Mouse (Mus musculus): Measurements from ENCODE around the gene Tox4. TPM values are rescaled to one million over a fixed set of nuclear protein-coding genes. Genes with fewer than 3 reads are reported as not detected.
"Not testable (repeated sequence)": the region's sequence is repeated elsewhere in the genome, so short reads cannot be mapped to it uniquely, and the experiment has no call there.

Tox4 gene
- polyA plus RNA-seq, 1 experiment from 2014 or later: 28.8 TPM

DNA sequence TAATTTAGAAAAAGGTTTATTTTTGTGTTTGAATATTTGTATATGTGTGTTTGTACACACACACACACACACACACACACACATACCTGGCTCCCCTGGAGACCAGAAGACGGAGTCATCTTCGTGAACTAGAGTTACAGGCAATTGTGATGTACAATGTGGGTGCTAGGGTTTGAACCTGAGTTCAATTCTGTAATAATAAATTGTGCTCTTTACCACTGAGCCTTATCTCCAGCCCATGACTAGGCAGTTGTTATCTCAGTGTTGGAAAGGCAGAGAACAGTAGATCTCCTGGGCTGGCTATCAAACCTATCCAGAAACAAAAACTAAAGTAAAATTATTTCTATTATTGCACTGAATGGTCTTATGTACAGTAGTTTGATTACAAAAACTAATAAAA lies 27.2 kb downstream of the Tox4 start:
- Histone ChIP-seq H3K27me3 (ENCODE audit: control insufficient read depth, insufficient read depth, low read length) (no peaks in the 10 kb centered on the region), H3K9ac (ENCODE audit: low read length) (no peak overlapping the region), H3K4me2 (ENCODE audit: low read depth, low read length) (no peak overlapping the region), H3K27ac (ENCODE audit: low read length) (no peak overlapping the region), H3K9me3 (replicated peaks; ENCODE audit: control insufficient read depth, low read length) (no peaks in the 10 kb centered on the region; the same call in 1 of the 2 replicates), H3K36me3 (ENCODE audit: control insufficient read depth, insufficient read depth) (peaks cover 3% of the 10 kb centered on the region), H3K4me1 (ENCODE audit: control insufficient read depth, insufficient read depth, low read length) (peaks cover 6% of the 10 kb centered on the region), H3K4me3 (ENCODE audit: low read length) (no peak overlapping the region)
- no peak for ATAC-seq (replicated peaks; ENCODE audit: extremely low read depth, insufficient read depth, low FRiP score)
- 94% methylated on average over 2 of the region's 2 CpGs for WGBS

DNA sequence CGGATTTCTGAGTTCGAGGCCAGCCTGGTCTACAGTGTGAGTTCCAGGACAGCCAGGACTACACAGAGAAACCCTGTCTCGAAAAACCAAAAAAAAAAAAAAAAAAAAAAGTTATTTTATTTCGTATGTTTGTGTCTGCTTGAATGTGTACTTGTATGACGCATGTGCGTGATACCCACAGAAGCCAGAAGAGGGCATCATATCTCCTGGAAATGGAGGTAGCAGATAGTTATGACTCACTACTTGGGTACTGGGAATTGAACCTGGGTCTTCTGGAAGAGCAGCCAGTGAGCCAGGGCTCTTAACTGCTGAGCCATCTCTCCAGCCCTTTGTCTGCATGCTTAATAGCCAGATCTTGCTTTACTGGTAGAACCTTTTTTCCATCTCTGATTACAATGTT lies 31.4 kb downstream of the Tox4 start:
- not testable (repeated sequence) for H3K4me2 ChIP-seq (ENCODE audit: low read depth, low read length); H3K27ac ChIP-seq (ENCODE audit: low read length); ATAC-seq (replicated peaks; ENCODE audit: extremely low read depth, insufficient read depth, low FRiP score); H3K9ac ChIP-seq (ENCODE audit: low read length); H3K4me1 ChIP-seq (ENCODE audit: control insufficient read depth, insufficient read depth, low read length); H3K4me3 ChIP-seq (ENCODE audit: low read length); H3K27me3 ChIP-seq (ENCODE audit: control insufficient read depth, insufficient read depth, low read length); H3K9me3 ChIP-seq (replicated peaks; ENCODE audit: control insufficient read depth, low read length)
- WGBS: 96% methylated on average over 5 of the region's 6 CpGs
- peaks cover 24% of the 10 kb centered on the region for H3K36me3 ChIP-seq (ENCODE audit: control insufficient read depth, insufficient read depth)

DNA sequence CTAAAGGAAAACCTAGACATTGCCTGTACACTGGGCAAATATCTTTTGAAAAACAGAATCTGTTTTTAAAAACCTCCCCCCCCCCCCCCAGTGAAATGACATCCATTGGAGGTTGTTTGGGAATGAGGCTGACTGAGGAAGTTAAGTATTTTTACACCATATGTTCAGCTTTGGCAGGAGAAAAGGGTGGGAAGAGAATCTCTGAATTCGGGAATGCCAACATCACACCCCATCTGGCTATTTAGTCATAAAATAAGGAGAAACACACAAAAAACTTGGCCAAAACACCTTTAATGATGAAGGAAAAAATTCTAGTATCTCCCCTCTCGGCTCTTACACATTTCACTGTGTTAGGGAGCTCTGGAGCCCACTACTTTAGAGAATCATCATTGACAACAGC lies 32.0 kb downstream of the Tox4 start:
- no peak for ATAC-seq (replicated peaks; ENCODE audit: extremely low read depth, insufficient read depth, low FRiP score)
- WGBS: 86% methylated on average over 2 of the region's 2 CpGs
- H3K36me3 ChIP-seq (ENCODE audit: control insufficient read depth, insufficient read depth): peaks cover 24% of the 10 kb centered on the region

DNA sequence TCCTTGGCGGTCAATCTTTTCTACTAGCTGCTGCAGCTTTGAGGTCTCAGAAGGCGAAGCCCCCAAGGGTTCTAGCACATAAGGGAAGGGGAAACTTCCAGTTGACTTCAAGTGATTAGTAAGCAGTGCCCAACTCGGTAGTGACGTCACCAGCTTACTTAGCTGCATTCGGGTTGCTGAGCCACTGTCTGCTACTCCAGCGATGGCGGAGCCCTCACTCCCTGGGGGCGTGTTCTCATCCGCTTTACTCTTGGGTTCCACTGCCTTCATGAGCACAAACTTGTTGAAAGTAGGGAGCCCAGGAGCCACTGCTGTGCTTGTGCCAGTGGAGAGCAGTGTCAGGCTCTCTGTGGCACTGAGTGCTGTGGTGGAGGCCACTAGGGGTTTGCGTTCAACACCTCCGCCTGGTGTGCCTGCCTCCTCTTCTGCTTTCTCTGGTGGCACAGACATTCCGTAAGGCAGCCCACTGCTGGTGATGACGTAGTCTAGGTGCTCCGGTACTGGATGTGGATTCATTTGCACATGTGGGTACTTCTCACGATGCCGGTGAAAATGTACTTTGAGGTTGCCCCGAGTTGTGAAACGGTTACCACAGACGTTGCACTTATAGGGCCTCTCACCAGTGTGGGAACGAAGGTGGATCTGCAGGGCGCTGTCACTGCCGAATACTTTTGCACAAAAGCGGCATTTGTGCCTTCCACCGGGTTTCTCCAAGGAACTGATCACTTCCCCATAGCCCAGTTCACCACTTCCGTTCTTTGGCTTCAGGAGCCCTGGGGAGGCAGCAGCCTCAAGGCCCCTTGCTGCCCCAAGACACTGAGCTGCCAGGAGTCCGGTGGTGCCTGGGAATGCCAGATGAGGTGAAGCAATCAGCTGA lies 35.2 kb downstream of the Tox4 start:
- H3K4me2 ChIP-seq (ENCODE audit: low read depth, low read length): peak overlapping the region; percentile 1; the same call in 1 of the 2 replicates
- no peak overlapping the region for H3K4me3 ChIP-seq (ENCODE audit: low read length)
- peaks cover 9% of the 10 kb centered on the region for H3K4me1 ChIP-seq (ENCODE audit: control insufficient read depth, insufficient read depth, low read length)
- no peak overlapping the region for H3K9ac ChIP-seq (ENCODE audit: low read length)
- no peak for ATAC-seq (replicated peaks; ENCODE audit: extremely low read depth, insufficient read depth, low FRiP score)
- H3K9me3 ChIP-seq (replicated peaks; ENCODE audit: control insufficient read depth, low read length): no peaks in the 10 kb centered on the region; the same call in 1 of the 2 replicates
- no peak overlapping the region for H3K27ac ChIP-seq (ENCODE audit: low read length)
- WGBS: 78% methylated on average over 26 of the region's 26 CpGs
- no peaks in the 10 kb centered on the region for H3K27me3 ChIP-seq (ENCODE audit: control insufficient read depth, insufficient read depth, low read length)
- H3K36me3 ChIP-seq (ENCODE audit: control insufficient read depth, insufficient read depth): peaks cover 24% of the 10 kb centered on the region

More for the DNA sequence above, 32.0 kb downstream of the Tox4 start:
- Histone ChIP-seq H3K4me1 (ENCODE audit: control insufficient read depth, insufficient read depth, low read length) (peaks cover 4% of the 10 kb centered on the region), H3K9me3 (replicated peaks; ENCODE audit: control insufficient read depth, low read length) (no peaks in the 10 kb centered on the region; the same call in 1 of the 2 replicates), H3K4me3 (ENCODE audit: low read length) (no peak overlapping the region), H3K4me2 (ENCODE audit: low read depth, low read length) (no peak overlapping the region), H3K9ac (ENCODE audit: low read length) (no peak overlapping the region), H3K27ac (ENCODE audit: low read length) (no peak overlapping the region), H3K27me3 (ENCODE audit: control insufficient read depth, insufficient read depth, low read length) (no peaks in the 10 kb centered on the region)

DNA sequence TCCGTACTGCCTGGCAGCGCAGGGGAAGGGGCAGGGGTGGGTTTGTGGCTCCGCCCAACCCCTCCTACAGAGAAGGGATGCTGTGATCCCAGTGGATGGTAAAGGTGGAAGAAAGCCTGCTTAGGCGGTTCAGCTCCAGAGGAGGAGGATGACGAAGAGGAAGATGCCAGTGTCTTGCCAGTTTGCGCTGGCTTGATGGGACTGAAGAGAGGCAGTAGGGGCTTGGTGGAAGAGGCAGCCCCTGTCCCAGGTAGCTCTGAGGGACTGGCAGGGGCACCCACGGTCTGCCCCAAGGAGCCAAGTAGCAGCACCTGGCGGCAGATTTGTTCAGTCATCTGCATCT lies 35.8 kb downstream of the Tox4 start:
- Histone ChIP-seq H3K9me3 (replicated peaks; ENCODE audit: control insufficient read depth, low read length) (no peaks in the 10 kb centered on the region; the same call in 1 of the 2 replicates), H3K36me3 (ENCODE audit: control insufficient read depth, insufficient read depth) (peaks cover 24% of the 10 kb centered on the region), H3K4me1 (ENCODE audit: control insufficient read depth, insufficient read depth, low read length) (peaks cover 9% of the 10 kb centered on the region), H3K27me3 (ENCODE audit: control insufficient read depth, insufficient read depth, low read length) (no peaks in the 10 kb centered on the region), H3K27ac (ENCODE audit: low read length) (no peak overlapping the region), H3K4me3 (ENCODE audit: low read length) (no peak overlapping the region; the same call in 1 of the 2 replicates), H3K9ac (ENCODE audit: low read length) (no peak overlapping the region), H3K4me2 (ENCODE audit: low read depth, low read length) (peak overlapping the region; percentile 91; the same call in 1 of the 2 replicates)
- no peak for ATAC-seq (replicated peaks; ENCODE audit: extremely low read depth, insufficient read depth, low FRiP score)
- WGBS: 59% methylated on average over 8 of the region's 8 CpGs

DNA sequence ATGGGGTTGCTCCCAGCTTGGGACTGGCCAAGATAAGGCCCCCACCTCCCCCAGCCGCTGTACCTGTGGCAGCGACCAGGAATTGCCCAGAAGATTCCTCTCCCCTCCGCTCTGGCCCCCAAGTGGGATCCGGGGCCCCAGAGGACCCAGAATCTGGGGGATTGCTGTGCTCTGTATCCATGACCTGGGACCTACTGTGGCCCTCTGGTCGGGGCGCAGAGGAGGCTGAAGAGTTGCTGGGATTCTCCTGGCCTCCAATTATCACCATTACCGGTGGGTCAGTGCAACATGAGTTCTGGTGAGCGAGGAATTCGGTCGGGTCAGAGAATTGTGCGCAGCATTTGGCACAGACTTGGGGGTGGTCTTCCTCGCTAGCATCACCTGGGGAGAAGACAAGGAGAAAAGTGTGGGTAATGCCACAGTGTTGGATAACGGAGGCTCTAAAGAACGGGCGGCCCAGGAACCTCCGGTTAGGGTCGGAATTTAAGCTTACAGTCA lies 36.4 kb downstream of the Tox4 start:
- whole genome bisulfite sequencing: 7% methylated on average over 17 of the region's 17 CpGs
- Histone ChIP-seq H3K4me3 (ENCODE audit: low read length) (peak overlapping the region; percentile 94), H3K9ac (ENCODE audit: low read length) (peak overlapping the region; percentile 91), H3K36me3 (ENCODE audit: control insufficient read depth, insufficient read depth) (peaks cover 23% of the 10 kb centered on the region), H3K4me1 (ENCODE audit: control insufficient read depth, insufficient read depth, low read length) (peaks cover 9% of the 10 kb centered on the region), H3K9me3 (replicated peaks; ENCODE audit: control insufficient read depth, low read length) (no peaks in the 10 kb centered on the region; the same call in 1 of the 2 replicates), H3K4me2 (ENCODE audit: low read depth, low read length) (peak overlapping the region; percentile 91), H3K27ac (ENCODE audit: low read length) (no peak overlapping the region), H3K27me3 (ENCODE audit: control insufficient read depth, insufficient read depth, low read length) (no peaks in the 10 kb centered on the region)
- no peak for ATAC-seq (replicated peaks; ENCODE audit: extremely low read depth, insufficient read depth, low FRiP score)

DNA sequence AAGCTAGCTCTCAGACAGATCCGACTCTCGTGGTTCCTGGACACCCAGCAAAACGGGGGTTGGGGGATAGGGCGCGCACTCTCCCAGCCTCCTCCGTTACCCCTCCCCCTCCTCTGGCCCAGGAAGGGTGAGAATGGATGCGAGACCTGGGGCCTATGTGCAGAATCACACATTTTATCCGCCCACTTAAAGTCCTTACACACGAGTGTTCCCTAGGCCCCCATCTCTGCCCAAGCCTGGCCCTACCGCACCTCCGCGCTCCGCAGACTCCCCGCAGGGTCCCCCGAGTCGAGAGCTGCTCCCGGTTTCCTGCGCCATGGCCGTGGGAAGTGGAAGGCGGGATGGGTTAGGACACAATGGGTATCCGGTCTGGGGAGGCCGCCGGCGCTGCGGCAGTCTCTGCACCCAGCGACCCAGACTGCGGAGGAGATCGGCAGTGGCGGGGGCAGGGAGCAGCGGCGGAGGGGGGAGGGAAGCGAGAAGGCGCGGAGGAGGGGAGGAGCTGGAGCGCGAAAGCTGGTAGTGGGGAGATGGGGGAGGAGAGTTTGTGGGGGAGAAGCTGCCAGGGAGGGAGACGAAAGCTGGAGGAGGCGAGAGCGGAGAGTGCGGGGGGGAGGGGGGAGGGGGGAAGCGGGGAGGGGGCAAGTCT lies 37.0 kb downstream of the Tox4 start:
- H3K9me3 ChIP-seq (replicated peaks; ENCODE audit: control insufficient read depth, low read length): no peaks in the 10 kb centered on the region
- whole genome bisulfite sequencing: 1% methylated on average over 34 of the region's 41 CpGs
- H3K36me3 ChIP-seq (ENCODE audit: control insufficient read depth, insufficient read depth): peaks cover 20% of the 10 kb centered on the region
- H3K27me3 ChIP-seq (ENCODE audit: control insufficient read depth, insufficient read depth, low read length): no peaks in the 10 kb centered on the region
- peak overlapping the region; percentile 94 for H3K4me3 ChIP-seq (ENCODE audit: low read length)
- ATAC-seq (replicated peaks; ENCODE audit: extremely low read depth, insufficient read depth, low FRiP score): peak; percentile 75
- H3K4me1 ChIP-seq (ENCODE audit: control insufficient read depth, insufficient read depth, low read length): peaks cover 9% of the 10 kb centered on the region
- peak overlapping the region; percentile 91 for H3K4me2 ChIP-seq (ENCODE audit: low read depth, low read length)
- H3K27ac ChIP-seq (ENCODE audit: low read length): peak overlapping the region; percentile 79
- H3K9ac ChIP-seq (ENCODE audit: low read length): peak overlapping the region; percentile 91

DNA sequence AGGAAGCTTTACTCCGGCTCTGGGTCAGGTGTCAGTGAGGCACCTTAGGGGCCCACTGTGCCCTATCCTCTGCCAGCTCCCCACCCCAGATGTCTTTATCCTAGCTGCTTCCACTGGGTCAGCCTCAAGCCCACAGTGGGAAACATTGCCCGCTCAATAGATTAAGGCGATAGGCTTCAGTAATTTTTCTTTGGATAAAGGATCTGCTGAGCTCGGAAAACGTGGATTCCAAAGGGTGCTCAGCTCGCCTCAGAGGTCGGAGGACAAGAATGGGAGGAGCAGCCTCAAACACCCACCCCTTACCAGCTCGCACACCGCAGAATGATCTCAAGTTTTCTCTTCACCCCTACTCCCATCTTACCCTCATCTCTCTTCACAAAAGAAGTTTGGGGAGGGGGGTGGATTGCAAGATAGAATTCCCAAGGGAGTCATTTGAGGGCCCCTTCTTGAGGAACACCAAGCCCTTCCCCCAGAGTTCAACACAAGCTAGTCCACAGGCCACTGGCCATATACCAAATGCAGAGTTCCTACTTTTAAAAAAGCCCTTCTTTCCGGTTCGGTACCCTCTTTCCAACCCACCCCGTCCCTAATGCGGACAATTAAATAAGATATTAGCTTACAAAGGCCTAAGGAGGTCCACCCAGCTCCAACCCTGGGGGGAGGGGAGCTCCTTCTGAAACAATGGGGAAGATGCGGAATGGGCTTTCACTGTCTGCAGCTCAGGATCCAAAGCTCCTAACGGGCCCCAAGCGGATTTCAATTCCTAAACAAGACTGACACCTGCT lies 37.7 kb downstream of the Tox4 start:
- WGBS: 14% methylated on average over 16 of the region's 16 CpGs
- Histone ChIP-seq H3K4me1 (ENCODE audit: control insufficient read depth, insufficient read depth, low read length) (peaks cover 9% of the 10 kb centered on the region), H3K4me2 (ENCODE audit: low read depth, low read length) (peak overlapping the region; percentile 91), H3K4me3 (ENCODE audit: low read length) (peak overlapping the region; percentile 94), H3K36me3 (ENCODE audit: control insufficient read depth, insufficient read depth) (peaks cover 17% of the 10 kb centered on the region), H3K9ac (ENCODE audit: low read length) (peak overlapping the region; percentile 91), H3K9me3 (replicated peaks; ENCODE audit: control insufficient read depth, low read length) (no peaks in the 10 kb centered on the region), H3K27me3 (ENCODE audit: control insufficient read depth, insufficient read depth, low read length) (no peaks in the 10 kb centered on the region), H3K27ac (ENCODE audit: low read length) (peak overlapping the region; percentile 59)
- ATAC-seq (replicated peaks; ENCODE audit: extremely low read depth, insufficient read depth, low FRiP score): peak; percentile 45
